Mouse (Mus musculus): ENCODE results near the gene Mpv17l2.

The Mpv17l2 gene

DNA sequence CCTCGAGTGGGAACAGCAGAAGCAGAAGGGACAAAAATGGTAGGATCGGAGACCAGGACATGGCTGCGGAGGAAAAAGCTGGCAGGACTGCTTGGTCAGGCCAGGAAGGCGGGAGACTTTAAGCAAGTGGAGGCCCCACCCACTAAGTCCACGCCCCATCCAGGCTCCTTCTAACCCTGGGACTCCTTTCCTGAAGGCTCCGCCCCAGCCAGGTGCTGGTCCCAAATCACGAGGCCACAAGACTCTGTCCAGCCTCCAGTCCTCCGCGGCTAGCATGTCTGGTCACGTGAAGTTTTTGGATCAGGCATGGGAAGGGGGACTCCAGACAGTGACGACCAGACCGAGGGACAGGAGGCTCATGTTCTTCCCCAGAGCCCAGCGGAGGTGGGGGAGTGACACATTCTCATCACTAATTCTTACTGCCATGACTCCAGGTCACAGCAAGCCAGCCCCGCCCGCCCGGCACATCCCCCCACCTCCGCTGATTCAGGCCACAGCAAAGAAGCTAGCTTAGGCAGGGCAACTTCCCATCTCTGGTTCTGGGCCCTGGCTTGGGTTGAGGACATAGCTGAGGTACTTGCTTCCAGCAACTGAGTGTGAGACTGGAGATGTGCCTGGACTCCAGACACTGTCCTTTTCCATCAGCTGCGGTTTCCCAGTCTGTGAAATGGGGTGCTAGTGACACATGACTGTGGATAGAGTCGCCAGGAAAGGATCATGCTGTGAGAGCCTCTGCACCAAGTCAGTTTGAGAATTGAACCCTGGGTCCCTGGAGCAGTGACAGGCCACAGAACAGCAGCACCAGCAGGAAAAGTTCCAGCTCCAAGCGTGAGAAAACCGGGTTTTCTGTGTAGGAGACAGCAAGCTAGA, 6.1 kb upstream of the Mpv17l2 start:
- no peak for DNase-seq (ENCODE audit: low read depth, low spot score)

DNA sequence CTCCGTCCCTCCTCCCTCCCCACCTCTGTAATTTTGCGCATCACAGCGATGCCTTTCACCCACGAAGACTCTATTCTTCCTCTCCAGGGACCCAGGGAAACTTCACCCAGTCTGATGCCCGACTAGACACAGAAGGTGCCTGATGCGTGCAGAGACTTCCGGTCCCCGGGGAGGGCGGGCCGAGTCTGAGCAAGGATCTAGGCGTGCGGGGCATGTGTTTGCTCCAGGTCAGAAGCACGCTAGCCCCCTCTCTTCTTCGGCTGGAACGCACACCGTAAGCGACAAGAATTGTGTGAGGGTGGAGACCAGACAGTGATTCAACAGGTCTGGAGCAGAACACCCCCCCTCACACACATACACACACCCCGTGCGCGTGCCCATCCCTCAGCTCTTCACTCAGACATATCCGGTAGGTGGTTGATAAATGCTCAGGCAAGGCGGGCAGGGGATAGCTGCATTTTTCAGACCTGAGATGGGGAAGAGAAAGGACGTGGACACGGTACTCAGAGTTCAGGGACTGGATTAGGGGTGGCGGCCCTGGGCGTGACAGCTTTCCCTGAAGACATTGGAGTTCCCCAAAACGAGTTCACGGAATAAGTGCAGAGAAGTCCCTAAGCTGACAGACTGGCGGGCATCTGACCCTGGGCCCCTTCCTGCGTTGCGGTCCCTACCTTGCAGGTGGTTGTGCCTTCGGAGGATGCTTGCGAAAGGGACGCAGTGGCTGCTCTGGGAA, 5.3 kb upstream of the Mpv17l2 start:
- DNase-seq (ENCODE audit: low read depth, low spot score): no peak

DNA sequence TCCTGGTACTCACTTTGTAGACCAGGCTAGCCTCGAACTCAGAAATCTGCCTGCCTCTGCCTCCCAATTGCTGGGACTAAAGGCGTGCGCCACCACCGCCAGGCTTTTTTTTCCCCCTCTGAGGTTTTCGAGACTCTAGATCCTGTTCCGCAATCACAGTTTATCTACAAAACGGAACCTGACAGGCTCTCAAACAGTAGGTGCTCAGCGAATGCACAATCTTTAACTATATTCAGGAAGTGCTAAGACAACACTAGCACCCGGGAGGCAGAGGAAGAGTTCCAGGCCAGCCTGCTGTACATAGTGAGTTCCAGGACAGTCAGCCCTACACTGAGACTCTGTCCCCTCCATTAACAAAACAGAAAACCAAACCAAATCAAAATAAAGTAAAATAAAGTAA, 4.6 kb upstream of the Mpv17l2 start:
- DNase-seq (ENCODE audit: low read depth, low spot score): no peak

DNA sequence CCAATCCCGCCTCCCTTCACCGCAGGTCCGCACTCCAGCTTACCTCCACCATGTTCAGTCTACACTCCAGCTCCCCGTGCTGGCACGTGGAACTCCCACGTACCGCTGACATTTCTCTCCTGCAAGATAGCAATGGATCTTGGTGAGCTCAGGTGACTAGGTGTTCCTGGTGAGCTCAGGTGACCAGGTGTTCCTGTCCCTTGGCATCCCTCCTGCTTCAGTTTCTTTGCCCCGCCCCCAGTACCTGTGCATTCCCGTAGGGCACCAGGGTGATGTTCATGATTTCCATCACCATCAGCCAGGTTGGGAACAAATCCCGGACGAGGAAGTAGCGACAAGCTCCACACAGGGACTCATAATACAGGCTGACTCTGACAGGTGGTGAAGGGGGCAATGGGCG, 3.9 kb upstream of the Mpv17l2 start:
- no peak for DNase-seq (ENCODE audit: low read depth, low spot score)

DNA sequence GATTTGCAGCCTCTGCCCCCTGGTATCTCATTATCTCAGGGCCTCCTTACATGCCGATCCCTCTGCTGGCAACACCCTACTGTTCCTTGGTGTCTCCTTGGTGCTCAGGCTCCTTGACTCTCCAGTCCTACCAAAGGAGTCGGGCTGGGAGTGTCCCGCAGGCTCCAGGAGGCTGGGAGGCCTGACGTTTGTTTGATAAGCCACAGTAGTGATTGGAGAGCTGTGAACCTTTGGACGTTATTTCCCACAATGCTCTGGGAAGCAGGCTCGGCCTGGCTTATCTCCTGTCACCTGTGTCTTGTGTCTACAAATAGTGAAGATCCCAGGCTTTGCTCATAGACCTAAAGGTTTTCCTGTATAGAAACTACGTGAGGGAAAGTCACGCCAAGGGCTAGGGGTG, 3.3 kb upstream of the Mpv17l2 start:
- DNase-seq (ENCODE audit: low read depth, low spot score): no peak

DNA sequence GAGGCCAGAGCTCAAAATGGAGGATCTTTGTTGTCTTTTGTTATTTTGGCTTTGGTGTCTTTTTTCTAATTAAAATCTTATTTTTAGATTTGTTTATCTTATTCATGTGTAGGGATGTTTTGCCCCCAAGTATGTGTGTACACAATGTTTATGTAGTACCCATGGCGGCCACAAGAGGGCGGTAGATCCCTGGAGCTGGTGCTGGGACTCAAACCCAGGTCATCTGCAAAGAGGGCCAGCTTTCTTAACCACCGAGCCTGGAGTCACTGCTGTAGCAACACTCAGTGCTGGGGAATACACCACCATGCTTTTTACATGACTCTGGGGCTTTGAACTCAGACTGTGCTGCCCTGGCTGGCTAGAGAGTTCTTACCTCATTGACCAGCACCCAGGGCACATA, 2.6 kb upstream of the Mpv17l2 start:
- DNase-seq (ENCODE audit: low read depth, low spot score): no peak

DNA sequence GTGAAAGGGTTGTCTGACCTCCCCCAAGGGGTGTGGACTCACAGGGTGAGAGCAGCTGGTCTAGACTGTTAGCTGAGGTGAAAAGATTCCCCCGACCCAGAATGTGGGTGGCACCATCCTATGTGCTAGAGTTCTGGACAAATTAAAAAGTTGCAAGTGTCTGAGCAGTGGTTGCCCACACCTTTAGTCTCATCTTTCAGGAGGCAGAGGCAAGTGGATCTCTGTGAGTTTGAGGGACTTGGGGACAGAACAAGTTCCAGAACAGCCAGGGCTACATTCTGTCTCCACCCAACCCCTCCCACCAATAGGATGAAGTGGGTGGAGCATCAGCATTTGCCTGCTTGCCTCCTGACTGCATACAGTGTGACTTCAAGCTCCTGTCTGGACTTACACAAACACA, 1.4 kb upstream of the Mpv17l2 start:
- no peak for DNase-seq (ENCODE audit: low read depth, low spot score)

DNA sequence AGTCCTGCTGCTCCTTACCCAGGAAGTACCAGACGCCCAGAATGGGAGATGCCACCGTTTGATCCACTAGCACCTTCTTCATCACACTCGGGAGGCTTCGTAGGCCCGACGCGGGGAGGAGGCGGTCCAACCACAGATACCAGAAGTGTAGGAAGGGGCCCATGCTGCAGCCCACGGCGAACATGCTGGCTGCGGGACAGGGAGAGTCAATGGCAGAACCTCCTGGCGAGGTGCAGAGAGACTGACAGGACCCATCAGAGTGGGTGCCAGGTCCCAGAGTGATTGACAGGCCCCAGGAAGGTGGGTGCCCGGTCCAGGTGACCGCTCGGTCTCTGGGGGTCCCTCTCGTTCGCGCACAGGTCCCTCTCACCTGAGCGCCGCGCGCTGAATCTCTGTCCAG, 396 bp downstream of the Mpv17l2 start:
- DNase-seq (ENCODE audit: low read depth, low spot score): no peak

DNA sequence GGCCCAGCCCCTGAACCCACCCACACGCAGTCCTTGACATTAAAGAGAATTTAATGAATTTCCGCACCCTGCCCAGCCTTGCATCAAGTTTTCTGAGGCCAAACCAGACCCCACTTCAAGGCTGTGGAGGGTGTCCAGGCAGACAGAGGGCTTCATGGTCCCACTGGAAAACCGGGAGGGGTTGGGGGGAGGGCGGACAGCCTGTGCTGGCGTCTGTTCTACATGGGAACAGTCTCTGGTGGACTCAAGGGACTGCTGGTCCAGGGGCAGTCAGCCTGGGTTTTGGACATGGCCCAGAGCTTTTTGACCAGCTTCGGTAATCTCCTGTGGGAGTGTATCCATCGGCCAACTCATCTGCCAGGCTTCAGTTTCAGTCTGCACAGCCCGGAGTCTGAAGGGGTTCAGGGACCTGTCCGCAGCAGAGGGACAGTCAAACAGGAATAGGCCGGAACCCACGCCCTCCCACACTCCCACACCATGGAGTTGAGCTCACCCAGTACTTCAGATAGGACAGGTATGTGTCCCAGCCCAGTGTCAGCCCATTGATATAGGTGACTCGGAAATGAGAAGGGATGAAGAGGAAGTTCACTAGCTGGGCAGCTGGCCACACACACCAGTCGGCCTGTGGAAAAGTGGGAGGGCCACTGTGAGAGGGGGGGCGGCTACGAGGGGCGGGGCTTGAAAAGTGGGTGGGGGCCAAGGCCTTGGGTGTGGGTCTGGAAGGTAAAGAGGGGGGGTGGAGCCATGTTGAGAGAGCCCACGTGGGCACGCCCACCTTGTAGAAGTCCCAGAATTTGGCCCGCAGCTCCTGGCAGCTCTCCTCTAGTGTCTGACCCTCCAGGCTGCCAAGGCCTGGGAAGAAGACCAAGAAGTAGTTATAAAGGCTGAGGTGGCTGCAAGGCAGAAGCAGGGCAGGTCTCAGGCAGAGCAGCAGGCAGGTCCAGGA, 1.9 kb downstream of the Mpv17l2 start:
- no peak for DNase-seq (ENCODE audit: low read depth, low spot score)

DNA sequence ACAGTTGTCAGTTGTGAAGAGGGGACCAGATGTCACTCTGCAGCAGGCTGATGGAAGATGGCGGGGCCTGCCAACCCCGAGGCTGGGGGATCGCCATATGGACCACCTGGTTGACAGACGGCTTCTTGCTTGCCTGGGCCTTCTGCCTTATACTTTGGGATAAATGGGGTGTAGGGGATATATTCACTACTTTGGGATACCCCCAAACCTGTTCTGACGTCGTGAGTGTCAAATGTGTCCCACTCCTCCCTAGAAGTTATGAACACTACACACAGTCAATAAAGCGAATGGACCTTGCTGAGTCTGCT, 2.5 kb downstream of the Mpv17l2 start:
- no peak for DNase-seq (ENCODE audit: low read depth, low spot score)

DNA sequence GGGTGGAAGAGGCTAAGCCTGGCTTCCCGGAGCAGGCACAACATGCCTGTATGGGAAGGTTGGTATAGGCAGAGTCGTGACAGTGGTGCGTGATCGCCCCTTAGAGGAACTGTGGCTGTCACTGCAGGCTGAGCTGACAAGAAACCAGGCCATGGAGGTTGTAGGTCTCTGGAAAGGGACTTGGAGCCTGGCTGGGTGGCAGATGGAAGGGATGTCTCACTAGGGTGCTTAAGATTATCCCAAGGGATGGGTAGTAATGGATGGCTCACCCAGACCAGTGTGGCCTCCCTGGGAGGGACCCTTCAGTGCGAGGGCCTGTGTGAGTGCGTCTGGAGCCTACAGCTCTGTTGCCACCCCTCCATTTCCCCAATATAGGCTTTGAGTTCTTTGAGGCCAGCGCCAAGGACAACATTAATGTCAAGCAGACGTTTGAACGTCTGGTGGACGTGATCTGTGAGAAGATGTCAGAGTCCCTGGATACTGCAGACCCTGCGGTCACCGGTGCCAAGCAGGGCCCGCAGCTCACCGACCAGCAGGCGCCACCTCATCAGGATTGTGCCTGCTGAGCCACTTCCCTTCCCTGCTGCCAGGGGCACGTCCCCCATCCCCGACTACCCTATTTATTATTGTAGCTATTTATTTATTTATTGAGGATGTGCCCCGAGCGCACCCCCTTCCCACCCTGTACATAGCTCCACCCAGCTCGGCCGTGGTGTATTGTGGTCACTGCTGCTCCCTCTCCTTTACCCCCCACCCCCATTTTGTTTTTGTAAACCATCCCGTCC, 3.0 kb downstream of the Mpv17l2 start:
- DNase-seq (ENCODE audit: low read depth, low spot score): no peak

DNA sequence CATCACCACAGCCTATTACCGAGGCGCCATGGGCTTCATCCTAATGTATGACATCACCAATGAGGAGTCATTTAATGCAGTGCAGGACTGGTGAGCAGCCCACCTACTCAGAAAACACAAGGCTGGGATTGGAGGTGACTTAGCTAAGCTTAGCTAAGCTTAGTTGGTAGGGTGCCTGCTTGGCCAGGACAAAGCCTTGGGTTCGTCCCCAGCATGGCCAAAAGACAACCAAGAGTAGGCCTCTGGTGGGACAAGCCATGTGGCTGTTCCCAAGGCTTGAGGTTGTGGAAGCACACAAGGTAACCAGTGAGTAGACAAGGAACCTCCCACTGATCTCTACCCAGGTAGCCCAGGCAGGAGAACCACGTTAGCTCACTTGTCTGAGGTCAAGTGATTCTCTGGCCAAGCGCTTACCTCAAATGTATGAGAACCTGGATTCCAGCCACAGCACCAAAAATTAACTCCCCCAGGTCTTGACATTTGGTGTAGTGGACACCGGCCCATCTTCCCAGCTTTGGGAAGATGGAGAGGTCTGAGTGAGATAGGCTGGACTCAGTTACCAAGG, 4.2 kb downstream of the Mpv17l2 start:
- no peak for DNase-seq (ENCODE audit: low read depth, low spot score)

DNA sequence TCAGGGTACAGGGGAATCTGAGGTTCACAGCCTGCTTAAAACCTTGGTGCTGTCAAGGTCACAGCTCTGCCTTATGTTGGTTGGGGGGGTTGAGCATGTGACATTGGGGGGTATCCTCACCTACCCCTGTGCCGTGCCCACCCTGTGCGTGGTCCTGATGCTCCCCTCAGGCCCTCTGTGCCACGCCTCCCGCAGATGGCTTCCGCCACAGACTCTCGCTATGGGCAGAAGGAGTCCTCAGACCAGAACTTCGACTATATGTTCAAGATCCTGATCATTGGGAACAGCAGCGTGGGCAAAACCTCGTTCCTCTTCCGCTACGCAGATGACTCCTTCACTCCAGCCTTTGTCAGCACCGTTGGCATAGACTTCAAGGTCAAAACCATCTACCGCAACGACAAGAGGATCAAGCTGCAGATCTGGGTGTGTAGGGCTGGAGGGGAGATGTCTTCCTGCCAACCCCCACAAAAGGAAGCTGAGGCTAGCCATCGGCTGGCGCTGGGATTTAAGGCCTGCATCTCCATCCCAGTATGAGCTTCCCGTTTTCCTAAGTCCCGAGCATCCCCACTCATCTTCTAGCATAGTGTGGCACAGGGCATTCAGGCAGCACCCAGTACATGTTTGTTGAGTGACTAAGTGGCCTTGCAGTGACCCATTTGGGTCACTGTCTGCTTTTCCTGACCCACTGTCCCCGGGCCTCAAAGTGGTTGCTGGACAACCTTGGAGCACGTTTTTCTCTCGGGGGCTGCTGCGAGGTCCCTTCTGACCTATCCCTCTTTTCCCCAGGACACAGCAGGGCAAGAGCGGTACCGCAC, 4.9 kb downstream of the Mpv17l2 start:
- DNase-seq (ENCODE audit: low read depth, low spot score): no peak

DNA sequence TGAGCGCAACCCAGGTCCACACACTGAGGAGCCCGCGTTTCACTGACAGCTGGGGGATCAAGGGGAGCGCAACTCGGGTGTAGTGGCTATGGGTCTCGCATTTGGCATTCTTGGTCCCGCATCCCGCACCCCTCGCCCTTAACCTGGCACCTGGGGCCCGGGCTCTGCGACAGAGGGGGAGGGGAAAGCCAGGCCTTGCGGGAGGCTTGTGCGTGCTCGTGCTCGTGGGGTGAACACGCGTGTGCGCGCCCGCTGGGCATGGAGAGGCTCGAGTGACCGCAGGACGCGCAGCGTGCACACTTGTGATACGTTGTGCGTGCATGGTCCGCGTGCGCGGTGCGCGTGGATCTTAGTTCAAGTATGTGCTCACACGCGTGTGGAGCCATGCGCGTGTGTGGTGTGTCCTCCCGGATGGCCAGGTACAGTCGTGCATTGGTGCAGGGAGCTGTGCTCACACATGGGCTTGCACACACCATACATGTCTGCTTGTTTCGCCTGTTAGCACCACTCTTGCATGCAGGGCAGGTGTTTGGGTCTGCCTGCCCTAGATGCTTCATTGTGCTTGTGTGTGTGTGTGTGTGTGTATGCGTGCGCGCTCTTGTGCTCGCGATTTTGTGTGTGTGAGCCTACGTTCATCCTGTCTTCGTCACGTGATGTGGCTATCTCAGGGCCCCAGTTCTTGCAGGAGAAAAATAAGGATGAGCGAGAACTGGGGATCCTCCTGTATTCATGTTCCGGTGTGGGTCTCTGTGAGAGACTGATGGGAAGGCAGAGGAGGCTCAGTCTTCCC, 5.7 kb downstream of the Mpv17l2 start:
- DNase-seq (ENCODE audit: low read depth, low spot score): no peak

DNA sequence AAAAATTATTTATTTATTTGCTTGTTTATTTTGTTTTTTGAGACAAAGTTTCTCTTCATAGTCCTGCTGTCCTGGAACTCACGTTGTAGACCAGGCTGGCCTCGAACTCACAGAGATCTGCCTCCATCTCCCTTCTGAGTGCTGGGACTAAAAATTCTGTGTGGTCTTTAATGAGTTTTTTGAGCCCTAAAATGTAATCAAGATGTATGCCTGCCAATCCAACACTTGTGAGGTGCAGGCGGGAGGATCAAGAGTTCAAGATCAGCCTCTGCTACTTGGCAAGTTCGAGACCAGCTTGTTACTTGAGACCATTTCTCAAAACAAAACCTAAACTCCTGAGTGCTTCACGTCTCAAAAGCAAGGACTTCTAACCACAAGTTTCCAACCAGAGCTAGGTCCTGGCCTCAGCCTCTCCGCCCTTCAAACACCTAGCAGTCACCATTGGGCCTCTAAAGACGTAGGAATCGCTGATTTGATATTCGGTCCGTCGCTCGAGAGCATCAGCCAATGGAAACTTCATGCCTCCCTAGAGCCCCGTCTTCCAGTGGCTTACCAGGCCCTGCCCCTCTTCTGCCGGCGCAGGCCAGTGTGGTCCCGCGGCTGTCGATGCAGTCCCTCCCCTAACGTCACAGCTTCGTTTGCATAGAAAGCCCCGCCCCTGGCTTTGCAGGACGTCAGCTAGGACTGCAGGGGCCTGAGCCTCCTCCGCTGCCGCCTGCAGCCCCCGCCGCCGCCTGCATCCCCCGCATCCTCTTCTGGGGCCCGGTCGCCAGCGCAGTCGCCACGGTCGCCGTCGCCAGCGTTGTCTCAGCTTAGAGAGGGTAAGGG, 6.5 kb downstream of the Mpv17l2 start, which contains the start of gene Rab3a:
Rab3a (plus strand) TSS at position 637 of the 828 bp plus-strand sequence.
- DNase-seq (ENCODE audit: low read depth, low spot score): peak; percentile 99

DNA sequence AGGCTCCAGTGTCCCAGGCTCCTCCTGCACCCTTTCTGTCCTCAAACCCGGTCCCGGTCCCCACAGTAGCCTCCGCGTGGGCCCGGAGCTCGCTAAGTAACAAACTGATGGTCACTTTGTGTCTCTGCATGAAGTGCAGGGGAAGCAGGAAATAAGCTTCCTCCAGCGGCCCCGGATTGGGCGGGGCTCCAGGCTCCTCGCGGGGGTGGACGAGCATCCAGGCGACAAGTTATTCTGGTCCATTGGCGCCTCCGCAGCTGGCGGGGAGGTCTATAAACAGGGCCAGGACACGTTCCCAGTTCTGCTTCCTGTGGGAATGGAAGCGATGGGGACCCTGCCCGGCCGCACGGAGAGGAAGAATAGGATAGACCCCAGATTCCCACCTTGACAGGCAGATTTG, 7.6 kb downstream of the Mpv17l2 start:
- DNase-seq (ENCODE audit: low read depth, low spot score): peak; percentile 79

DNA sequence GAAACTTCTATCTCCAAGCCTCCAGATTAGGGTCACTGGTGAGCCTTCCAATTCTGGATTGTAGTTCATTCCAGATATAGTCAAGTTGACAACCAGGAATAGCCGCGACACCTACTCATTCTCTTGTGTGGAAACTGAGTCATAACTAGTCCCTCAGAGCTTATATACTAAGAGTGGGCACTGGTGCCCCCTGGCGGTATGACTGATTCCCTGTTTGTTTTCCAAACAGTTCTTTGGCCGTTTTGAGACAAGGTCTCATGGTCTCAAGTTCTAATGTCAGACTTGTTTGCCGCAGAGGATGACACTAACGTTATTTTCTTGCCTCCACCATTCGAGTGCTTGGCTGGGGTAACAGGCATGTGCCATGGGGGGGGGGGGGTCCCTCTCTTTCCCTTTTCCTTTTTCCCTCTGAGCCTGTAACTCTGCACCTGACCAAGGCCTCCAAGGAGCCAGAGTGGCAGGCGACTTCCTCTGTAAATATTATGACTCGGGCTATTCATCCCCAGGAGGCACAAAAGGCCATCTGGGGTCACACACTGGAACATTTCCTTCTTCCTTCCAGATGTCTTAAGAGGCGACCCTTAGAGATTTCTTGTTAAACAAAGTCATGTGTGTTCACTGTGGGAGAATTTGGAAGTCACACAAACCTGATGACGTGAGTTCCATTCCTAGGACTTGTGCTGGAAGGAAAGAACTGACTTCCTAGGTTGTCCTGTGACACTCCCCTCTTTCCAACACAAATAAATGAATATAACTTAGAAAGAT, 8.6 kb downstream of the Mpv17l2 start:
- DNase-seq (ENCODE audit: low read depth, low spot score): no peak

All from telencephalon, adult 2 months (tissue).